Comparison of ENCODE assay signal across 8 mouse cellular contexts in genomic region chr14:57060052-57060451, GRCm38 (mm10). TPM values are rescaled to one million over a fixed set of nuclear protein-coding genes. Genes with fewer than 3 reads are reported as not detected.
A peak's percentile ranks its signal among the peaks of the same experiment; 100 is the strongest.
DNase-seq lines count a peak whose midpoint lies in the region; ATAC-seq and TF ChIP-seq lines count a peak whose summit lies in the region.
"Not testable (repeated sequence)": the region's sequence is repeated elsewhere in the genome, so short reads cannot be mapped to it uniquely, and the experiment has no call there.
"Had no signal": no experiment of that assay in that cellular context is flagged by ENCODE, and none has a peak within 500 bp of the region (broad histone marks: within the 10 kb centered on the region; RNA-seq: fewer than 3 reads in every experiment).

No protein-coding gene starts in this region.

- not testable (repeated sequence) for H3K9ac ChIP-seq in intestine, embryonic 14.5 days (ENCODE audit: low read length)

- H3K27me3 ChIP-seq in intestine, embryonic 14.5 days (replicated peaks; ENCODE audit: control insufficient read depth, insufficient read depth, low read length): peaks cover 44% of the 10 kb centered on the region
- H3K27me3 ChIP-seq in spleen, adult 2 months (ENCODE audit: control insufficient read depth, insufficient read depth, low read length): not testable (repeated sequence)

- not testable (repeated sequence) for TF ChIP-seq POLR2A in spleen, adult 2 months (IDR thresholded peaks at IDR 0.05; ENCODE audit: low read depth, low read length)

- not testable (repeated sequence) for ATAC-seq in intestine, embryonic 14.5 days (replicated peaks; ENCODE audit: low FRiP score, low TSS enrichment, low read depth)
- peak; percentile 98 for ATAC-seq in megakaryocyte progenitor cell, adult 5-6 weeks (replicated peaks; ENCODE audit: poor library complexity)

- not testable (repeated sequence) for H3K4me3 ChIP-seq in intestine, embryonic 14.5 days (ENCODE audit: low read depth, low read length); left cerebral cortex, adult 2 months; spleen, adult 2 months (ENCODE audit: extremely low read depth, insufficient read depth, insufficient read length)

- WGBS in intestine, embryonic 14.5 days: 0% methylated on average over 1 of the region's 1 CpGs
- WGBS in spleen, adult 2 months: 0% methylated on average over 1 of the region's 1 CpGs

- H3K27ac ChIP-seq in intestine, embryonic 14.5 days (ENCODE audit: low read depth); left cerebral cortex, adult 2 months; spleen, adult 2 months (ENCODE audit: insufficient read depth, low read length): not testable (repeated sequence)

- not testable (repeated sequence) for H3K36me3 ChIP-seq in intestine, embryonic 14.5 days (ENCODE audit: control insufficient read depth, insufficient read depth, low read length); spleen, adult 2 months (ENCODE audit: control insufficient read depth, insufficient read depth, low read length)

- not testable (repeated sequence) for H3K4me2 ChIP-seq in intestine, embryonic 14.5 days (ENCODE audit: low read length)

- TF ChIP-seq CTCF in left cerebral cortex, adult 2 months (IDR thresholded peaks at IDR 0.05): peak; percentile 81
- TF ChIP-seq CTCF in spleen, adult 2 months (IDR thresholded peaks at IDR 0.05; ENCODE audit: extremely low read depth, insufficient read depth, insufficient read length, insufficient replicate concordance): peak; percentile 37; the same call in 1 of the 2 replicates

- intact Hi-C loops in left cerebral cortex, adult 2 months (cut with DNase I): loop anchor here (5.0 kb wide), 2 partner anchors 93 to 683 kb away; no protein-coding TSS in a partner anchor

- not testable (repeated sequence) for H3K4me1 ChIP-seq in intestine, embryonic 14.5 days (replicated peaks; ENCODE audit: control insufficient read depth, insufficient read depth, low read length); spleen, adult 2 months (ENCODE audit: control insufficient read depth, insufficient read depth, insufficient read length)

- H3K9me3 ChIP-seq in intestine, embryonic 14.5 days (ENCODE audit: control insufficient read depth, low read length): not testable (repeated sequence)

- DNase-seq in ZHBTc4 (ENCODE audit: low read depth, low spot score): peak; percentile 84
- DNase-seq in cerebellum, postnatal 10 days: peak; percentile 71 to 75
- peak; percentile 73 to 80 for DNase-seq in frontal cortex, postnatal 36 days (ENCODE audit: low spot score in 2 of 2)
- DNase-seq in intestine, embryonic 14.5 days (ENCODE audit: low spot score): peak; percentile 88
- DNase-seq in left cerebral cortex, adult 2 months (ENCODE audit: extremely low spot score in 1 of 2, low spot score in 2 of 2): peak; percentile 62 to 72
- peak in 1 of 2 experiments; percentile 30 for DNase-seq in spleen, adult 2 months (ENCODE audit: low read depth in 1 of 2, low spot score in 2 of 2)

RNA-seq across cellular contexts. Expression of gene Gja3, which starts 2.2 kb away (rescaled TPM):
- 0.16 and 0.23 TPM in 2 replicates for polyA plus RNA-seq in intestine, embryonic 14.5 days (2014; fragmentation: Nextera tagmentation; extraction: Ambion mirVana)
- under 1 TPM in 1 of 2 experiments, not detected in 1; 0.12 TPM for total RNA-seq in left cerebral cortex, adult 2 months (2021)
- not detected in 2 replicates for total RNA-seq in megakaryocyte progenitor cell, adult 5-6 weeks (2015)
- total RNA-seq in megakaryocyte progenitor cell, adult 5-6 weeks (2017): not detected in 2 replicates
- not detected in 2 replicates for polyA plus RNA-seq in spleen, adult 2 months (2012; rRNA removed)
- polyA plus RNA-seq: macrophage had no signal

RNA-seq across cellular contexts. Expression of gene Gjb2, which starts 44.5 kb away (rescaled TPM):
- 2.2 and 3.7 TPM in 2 replicates for polyA plus RNA-seq in intestine, embryonic 14.5 days (2014; fragmentation: Nextera tagmentation; extraction: Ambion mirVana)
- 10 to 100 TPM in 1 of 2 experiments, 1 to 10 TPM in 1; 7.7 to 11.8 TPM for total RNA-seq in left cerebral cortex, adult 2 months (2021)
- total RNA-seq in megakaryocyte progenitor cell, adult 5-6 weeks (2015): 0.10 TPM in 1 of 2 replicates, not detected in the other
- total RNA-seq in megakaryocyte progenitor cell, adult 5-6 weeks (2017): not detected in 2 replicates
- 0.49 and 0.66 TPM in 2 replicates for polyA plus RNA-seq in spleen, adult 2 months (2012; rRNA removed)
- polyA plus RNA-seq: macrophage had no signal

RNA-seq across cellular contexts. Expression of gene Gm4491, which starts 55.6 kb away (rescaled TPM):
- polyA plus RNA-seq in intestine, embryonic 14.5 days (2014; fragmentation: Nextera tagmentation; extraction: Ambion mirVana): not detected in 2 replicates
- total RNA-seq in left cerebral cortex, adult 2 months (2021): under 1 TPM; 0.68 to 0.81 TPM
- not detected in 2 replicates for total RNA-seq in megakaryocyte progenitor cell, adult 5-6 weeks (2015)
- not detected in 2 replicates for total RNA-seq in megakaryocyte progenitor cell, adult 5-6 weeks (2017)
- not detected in 2 replicates for polyA plus RNA-seq in spleen, adult 2 months (2012; rRNA removed)
- polyA plus RNA-seq: macrophage had no signal

Comparison
In these comparisons a context has a peak if more than half of its experiments do, and no peak if none do; other contexts are left out.
1. RNA of gene Gjb2, which starts 44.5 kb away (total RNA-seq): 7.7 to 11.8 TPM in left cerebral cortex, adult 2 months; 0.10 TPM in megakaryocyte progenitor cell, adult 5-6 weeks; every median in the first group is over 4 times any median in the second.